Mouse (Mus musculus) brain, embryonic 18.5 days (tissue): ENCODE data around the gene Adck1.
"Not testable (repeated sequence)": the region's sequence is repeated elsewhere in the genome, so short reads cannot be mapped to it uniquely, and the experiment has no call there.

ENCODE experiments used
- DNase-seq: peaks from one replicate; pipeline ENCODE4 v3.0.0-alpha.2; 2012; ENCODE audit warnings: low read depth, low spot score

Adck1 gene

GRCm38 (mm10) chr12:88426926-88427325 lies 66.6 kb downstream of the Adck1 start:
- no peak for DNase-seq

GRCm38 (mm10) chr12:88428735-88429134 lies 68.4 kb downstream of the Adck1 start:
- DNase-seq = no peak

GRCm38 (mm10) chr12:88432277-88432676 lies 71.9 kb downstream of the Adck1 start:
- DNase-seq = no peak

GRCm38 (mm10) chr12:88433171-88433570 lies 72.8 kb downstream of the Adck1 start:
- no peak for DNase-seq

GRCm38 (mm10) chr12:88436962-88437750 lies 76.8 kb downstream of the Adck1 start:
- no peak for DNase-seq

GRCm38 (mm10) chr12:88441922-88442809 lies 81.8 kb downstream of the Adck1 start:
- no peak for DNase-seq

- no peak for DNase-seq
Observed at GRCm38 (mm10) chr12:88444040-88444439, 83.7 kb downstream of the Adck1 start.

- no peak for DNase-seq
Observed at GRCm38 (mm10) chr12:88445471-88445870, 85.1 kb downstream of the Adck1 start.

GRCm38 (mm10) chr12:88450658-88451563 lies 90.6 kb downstream of the Adck1 start:
- DNase-seq = no peak

GRCm38 (mm10) chr12:88454701-88455410 lies 94.5 kb downstream of the Adck1 start:
- DNase-seq = no peak

GRCm38 (mm10) chr12:88457021-88457420 lies 96.7 kb downstream of the Adck1 start:
- DNase-seq = no peak

GRCm38 (mm10) chr12:88458936-88459335 lies 98.6 kb downstream of the Adck1 start:
- no peak for DNase-seq

- DNase-seq = no peak
Observed at GRCm38 (mm10) chr12:88459461-88459860, 99.1 kb downstream of the Adck1 start.

GRCm38 (mm10) chr12:88461026-88461425 lies 100.7 kb downstream of the Adck1 start:
- DNase-seq = no peak

- DNase-seq = no peak
Observed at GRCm38 (mm10) chr12:88463588-88464290, 103.4 kb downstream of the Adck1 start.

- no peak for DNase-seq
Observed at GRCm38 (mm10) chr12:88466801-88467200, 106.4 kb downstream of the Adck1 start.

- DNase-seq = no peak
Observed at GRCm38 (mm10) chr12:88467257-88467656, 106.9 kb downstream of the Adck1 start.

- no peak for DNase-seq
Observed at GRCm38 (mm10) chr12:88467935-88468465, 107.6 kb downstream of the Adck1 start.

- DNase-seq = no peak
Observed at GRCm38 (mm10) chr12:88468691-88469090, 108.3 kb downstream of the Adck1 start.

GRCm38 (mm10) chr12:88471884-88472283 lies 111.5 kb downstream of the Adck1 start:
- not testable (repeated sequence) for DNase-seq
